Mouse (Mus musculus) forebrain, embryonic 16.5 days (tissue): ENCODE results near the gene Mrpl24. TPM values are rescaled to one million over a fixed set of nuclear protein-coding genes. Genes with fewer than 3 reads are reported as not detected.
A peak's percentile ranks its signal among the peaks of the same experiment; 100 is the strongest.

Experiments used
- ATAC-seq: fragments of 200-750 bp; cut with Nextera tagmentation; 2 replicates; pipeline ENCODE4 v1.8.0; 2017; ENCODE audit warnings: mild to moderate bottlenecking, moderate library complexity
- H3K27ac ChIP-seq: fragments of 300-500 bp; sonication (generic); 2 replicates; pipeline ENCODE4 v1.5.1; 2014; ENCODE audit warnings: low read length, control low read depth
- H3K27me3 ChIP-seq: fragments of 300-500 bp; sonication (generic); replicated peaks from 2 replicates; pipeline ENCODE4 v1.6.1; 2014; ENCODE audit warnings: low read length; ENCODE audit not compliant: control insufficient read depth, insufficient read depth
- H3K36me3 ChIP-seq: fragments of 300-500 bp; sonication (generic); 2 replicates; pipeline ENCODE4 v1.6.1; 2014; ENCODE audit not compliant: control insufficient read depth, insufficient read depth
- H3K4me1 ChIP-seq: fragments of 300-500 bp; sonication (generic); replicated peaks from 2 replicates; pipeline ENCODE4 v1.6.1; 2014; ENCODE audit warnings: low read length; ENCODE audit not compliant: control insufficient read depth, insufficient read depth
- H3K4me2 ChIP-seq: fragments of 300-500 bp; sonication (generic); 2 replicates; pipeline ENCODE4 v1.6.1; 2014; ENCODE audit warnings: mild to moderate bottlenecking, low read length, control low read depth
- H3K4me3 ChIP-seq: fragments of 300-500 bp; sonication (generic); replicated peaks from 2 replicates; pipeline ENCODE4 v1.5.1; 2014; ENCODE audit warnings: mild to moderate bottlenecking, low read length, control low read depth
- H3K9ac ChIP-seq: fragments of 300-500 bp; sonication (generic); replicated peaks from 2 replicates; pipeline ENCODE4 v1.6.1; 2014; ENCODE audit warnings: low read depth, low read length, control low read depth
- H3K9me3 ChIP-seq: fragments of 300-500 bp; sonication (generic); 2 replicates; pipeline ENCODE4 v1.6.1; 2016; ENCODE audit warnings: low read length; ENCODE audit not compliant: control insufficient read depth
- WGBS: fragments of 180-500 bp; shearing (Covaris S2); extraction: QIAGEN DNeasy Blood & Tissue Kit; methylation state at CpG from one replicate; pipeline ENCODE4 v1.1.7; 2014; 5-methylcytosine and 5-hydroxymethylcytosine counted together
- polyA plus RNA-seq: library from polyadenylated mRNA; unstranded; fragments of >200 nt; fragmentation: Nextera tagmentation; extraction: Ambion mirVana; gene quantifications from 2 replicates; pipeline ENCODE4 v1.2.1, GENCODE M21; 2015

The Mrpl24 gene
- polyA plus RNA-seq, 1 experiment from 2014 or later: 63.4 TPM

DNA sequence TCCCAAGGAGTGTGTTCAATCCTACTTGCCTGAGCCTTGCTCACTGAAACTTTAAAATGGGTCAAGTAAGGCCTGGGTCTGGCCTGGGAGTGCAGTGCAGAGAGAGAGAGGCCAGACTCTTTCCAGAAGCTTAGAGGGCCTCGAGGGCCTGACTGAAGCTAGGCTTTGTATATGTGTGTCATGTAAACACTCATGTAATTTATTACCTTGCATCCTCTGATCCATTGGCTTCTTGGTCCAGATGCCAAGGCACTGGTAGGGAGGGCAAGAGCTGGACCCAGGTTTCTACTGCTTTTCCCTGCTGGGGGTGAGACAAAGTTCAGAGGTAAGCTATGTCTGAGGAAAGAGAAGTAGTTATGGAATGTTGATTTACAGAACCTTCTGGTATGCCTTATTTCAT is 11.4 kb upstream of the Mrpl24 start:
- Histone ChIP-seq H3K4me1 (peaks cover 40% of the 10 kb centered on the region), H3K9ac (peak overlapping the region; percentile 97), H3K36me3 (no peaks in the 10 kb centered on the region), H3K9me3 (no peaks in the 10 kb centered on the region), H3K4me3 (peak overlapping the region; percentile 99), H3K27me3 (no peaks in the 10 kb centered on the region), H3K4me2 (peak overlapping the region; percentile 93), H3K27ac (peak overlapping the region; percentile 47; the same call in 1 of the 2 replicates)
- WGBS: 17% methylated on average over 1 of the region's 1 CpGs
- no peak for ATAC-seq

DNA sequence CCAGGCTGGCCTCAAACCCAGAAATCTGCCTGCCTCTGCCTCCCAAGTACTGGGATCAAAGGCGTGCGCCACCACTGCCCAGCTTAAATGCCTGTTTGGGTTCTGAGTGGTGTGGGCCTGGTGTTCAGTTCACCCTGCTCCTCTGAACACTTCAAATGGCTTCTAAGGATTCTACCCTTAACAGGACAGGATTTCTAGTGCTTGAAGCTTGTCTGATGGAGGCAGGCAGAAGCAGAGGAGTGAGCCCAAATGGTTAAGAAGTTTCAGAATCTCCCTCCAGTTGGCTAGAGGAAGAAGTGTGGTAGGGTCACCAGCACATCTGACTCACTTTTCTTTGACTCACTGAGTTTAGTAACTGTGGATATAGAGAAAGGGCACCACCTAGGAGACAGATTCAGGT is 9.9 kb upstream of the Mrpl24 start:
- no peak overlapping the region for H3K4me2 ChIP-seq
- no peak overlapping the region for H3K9ac ChIP-seq
- H3K9me3 ChIP-seq: no peaks in the 10 kb centered on the region
- H3K4me3 ChIP-seq: no peak overlapping the region
- H3K4me1 ChIP-seq: peaks cover 40% of the 10 kb centered on the region
- no peaks in the 10 kb centered on the region for H3K27me3 ChIP-seq
- ATAC-seq: no peak
- H3K27ac ChIP-seq: no peak overlapping the region
- H3K36me3 ChIP-seq: peaks cover 4% of the 10 kb centered on the region
- WGBS: 91% methylated on average over 2 of the region's 2 CpGs

GRCm38 (mm10) chr3:87909874-87910273 is 9.4 kb upstream of the Mrpl24 start:
- Histone ChIP-seq H3K9ac (0 out of 2 replicates have a peak overlapping the region, but pooled peaks have one; percentile 40), H3K27ac (0 out of 2 replicates have a peak overlapping the region, but pooled peaks have one; percentile 20), H3K36me3 (peaks cover 7% of the 10 kb centered on the region), H3K4me3 (no peak overlapping the region), H3K4me1 (peaks cover 40% of the 10 kb centered on the region), H3K9me3 (no peaks in the 10 kb centered on the region), H3K4me2 (peak overlapping the region; percentile 39), H3K27me3 (no peaks in the 10 kb centered on the region)
- no peak for ATAC-seq
- 5% methylated on average over 4 of the region's 4 CpGs for WGBS

- no peak for ATAC-seq
- H3K9me3 ChIP-seq: no peaks in the 10 kb centered on the region
- H3K27me3 ChIP-seq: no peaks in the 10 kb centered on the region
- WGBS: 6% methylated on average over 12 of the region's 12 CpGs
- peaks cover 9% of the 10 kb centered on the region for H3K36me3 ChIP-seq
- peak overlapping the region; percentile 39 for H3K4me2 ChIP-seq
- H3K9ac ChIP-seq: 0 out of 2 replicates have a peak overlapping the region, but pooled peaks have one; percentile 40
- peaks cover 40% of the 10 kb centered on the region for H3K4me1 ChIP-seq
- peak overlapping the region; percentile 57; the same call in 1 of the 2 replicates for H3K27ac ChIP-seq
- peak overlapping the region; percentile 35 for H3K4me3 ChIP-seq
Observed at GRCm38 (mm10) chr3:87910573-87911141, 8.6 kb upstream of the Mrpl24 start.

- peaks cover 17% of the 10 kb centered on the region for H3K36me3 ChIP-seq
- H3K27me3 ChIP-seq: no peaks in the 10 kb centered on the region
- H3K4me2 ChIP-seq: no peak overlapping the region
- no peak for ATAC-seq
- no peaks in the 10 kb centered on the region for H3K9me3 ChIP-seq
- WGBS: 86% methylated on average over 7 of the region's 7 CpGs
- no peak overlapping the region for H3K27ac ChIP-seq
- no peak overlapping the region for H3K9ac ChIP-seq
- H3K4me1 ChIP-seq: peaks cover 26% of the 10 kb centered on the region
- H3K4me3 ChIP-seq: no peak overlapping the region
Observed at GRCm38 (mm10) chr3:87913491-87913890, 5.8 kb upstream of the Mrpl24 start.

DNA sequence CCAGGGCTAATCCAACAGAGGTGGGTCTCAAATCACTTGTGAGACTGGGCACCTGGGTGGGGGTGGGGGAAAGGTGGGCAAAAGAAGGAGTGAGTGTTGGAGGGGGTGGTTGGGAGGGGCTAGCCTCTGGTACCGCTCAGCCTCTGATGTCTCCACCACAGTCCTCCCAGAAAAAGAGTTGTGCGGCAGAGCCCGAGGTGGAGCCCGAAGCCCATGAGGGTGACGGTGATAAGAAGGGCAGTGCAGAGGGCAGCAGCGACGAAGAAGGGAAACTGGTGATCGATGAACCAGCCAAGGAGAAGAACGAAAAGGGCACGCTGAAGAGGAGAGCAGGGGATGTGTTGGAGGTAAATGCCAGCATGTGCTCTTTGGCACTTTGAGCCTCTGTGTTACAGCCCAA is 5.4 kb upstream of the Mrpl24 start:
- Histone ChIP-seq H3K36me3 (peaks cover 17% of the 10 kb centered on the region), H3K4me2 (no peak overlapping the region), H3K4me3 (no peak overlapping the region), H3K4me1 (peaks cover 22% of the 10 kb centered on the region), H3K9me3 (no peaks in the 10 kb centered on the region), H3K27me3 (no peaks in the 10 kb centered on the region), H3K9ac (no peak overlapping the region), H3K27ac (no peak overlapping the region)
- WGBS: 96% methylated on average over 10 of the region's 10 CpGs
- ATAC-seq: no peak

DNA sequence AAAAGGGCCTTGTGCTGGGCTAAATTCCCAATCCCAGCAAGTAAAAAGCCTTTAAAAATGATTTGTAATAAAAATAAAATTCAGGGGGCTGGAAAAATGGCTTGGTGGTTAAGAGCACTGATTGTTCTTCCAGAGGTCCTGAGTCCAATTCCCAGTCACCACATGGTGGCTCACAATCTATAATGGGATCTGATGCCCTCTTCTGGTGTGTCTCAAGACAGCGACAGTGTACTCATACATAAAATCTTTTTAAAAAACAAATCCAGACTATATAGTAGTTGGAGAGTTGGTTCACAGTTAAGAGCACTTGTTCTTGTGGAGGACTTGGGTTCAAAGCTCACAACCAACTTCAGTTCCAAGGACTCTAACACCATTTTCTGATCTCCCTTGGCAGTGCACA is 2.3 kb upstream of the Mrpl24 start:
- Histone ChIP-seq H3K27me3 (no peaks in the 10 kb centered on the region), H3K4me2 (no peak overlapping the region), H3K36me3 (peaks cover 17% of the 10 kb centered on the region), H3K27ac (no peak overlapping the region), H3K9me3 (no peaks in the 10 kb centered on the region), H3K9ac (no peak overlapping the region), H3K4me1 (peaks cover 11% of the 10 kb centered on the region), H3K4me3 (no peak overlapping the region)
- WGBS: 88% methylated on average over 1 of the region's 1 CpGs
- no peak for ATAC-seq

- peaks cover 11% of the 10 kb centered on the region for H3K4me1 ChIP-seq
- no peak overlapping the region for H3K27ac ChIP-seq
- no peaks in the 10 kb centered on the region for H3K9me3 ChIP-seq
- H3K4me2 ChIP-seq: peak overlapping the region; percentile 53
- ATAC-seq: 0 out of 2 replicates have a peak, but pooled peaks have one; percentile 0
- H3K4me3 ChIP-seq: no peak overlapping the region
- H3K36me3 ChIP-seq: peaks cover 25% of the 10 kb centered on the region
- WGBS: 97% methylated on average over 1 of the region's 1 CpGs
- no peaks in the 10 kb centered on the region for H3K27me3 ChIP-seq
- no peak overlapping the region for H3K9ac ChIP-seq
Observed at GRCm38 (mm10) chr3:87918551-87918950, 755 bp upstream of the Mrpl24 start.

GRCm38 (mm10) chr3:87920270-87920943 is 1.1 kb downstream of the Mrpl24 start:
- peaks cover 32% of the 10 kb centered on the region for H3K36me3 ChIP-seq
- H3K9ac ChIP-seq: no peak overlapping the region; the same call in 1 of the 2 replicates
- WGBS: 68% methylated on average over 9 of the region's 9 CpGs
- peak overlapping the region; percentile 77 for H3K4me3 ChIP-seq
- peaks cover 11% of the 10 kb centered on the region for H3K4me1 ChIP-seq
- H3K4me2 ChIP-seq: peak overlapping the region; percentile 85
- no peak overlapping the region for H3K27ac ChIP-seq
- no peaks in the 10 kb centered on the region for H3K27me3 ChIP-seq
- H3K9me3 ChIP-seq: no peaks in the 10 kb centered on the region
- ATAC-seq: no peak
